Comparison of ENCODE assay signal across 9 mouse cellular contexts in genomic region chr12:27341130-27341870, GRCm38 (mm10). TPM values are rescaled to one million over a fixed set of nuclear protein-coding genes. Genes with fewer than 3 reads are reported as not detected.
DNase-seq lines count a peak whose midpoint lies in the region; ATAC-seq and TF ChIP-seq lines count a peak whose summit lies in the region.
"Had no signal": no experiment of that assay in that cellular context is flagged by ENCODE, and none has a peak within 500 bp of the region (broad histone marks: within the 10 kb centered on the region; RNA-seq: fewer than 3 reads in every experiment).

No protein-coding gene starts in this region.

- TF ChIP-seq CTCF in lung, adult 2 months (IDR thresholded peaks at IDR 0.05; ENCODE audit: insufficient read depth, low read length): no peak
- TF ChIP-seq CTCF in left cerebral cortex, adult 2 months (IDR thresholded peaks at IDR 0.05): no peak
- TF ChIP-seq CTCF in small intestine, adult 2 months (IDR thresholded peaks at IDR 0.05; ENCODE audit: extremely low read depth, insufficient read length, insufficient replicate concordance, low read depth, low read length): no peak

- no peak for TF ChIP-seq POLR2A in lung, adult 2 months (IDR thresholded peaks at IDR 0.05; ENCODE audit: borderline replicate concordance, extremely low read depth, low read depth, low read length)
- no peak for TF ChIP-seq POLR2A in small intestine, adult 2 months (IDR thresholded peaks at IDR 0.05; ENCODE audit: low read depth, low read length)

- H3K27me3 ChIP-seq in forebrain, embryonic 10.5 days (ENCODE audit: poor library complexity, severe bottlenecking): no peaks in the 10 kb centered on the region
- no peaks in the 10 kb centered on the region for H3K27me3 ChIP-seq in hindbrain, embryonic 12.5 days
- H3K27me3 ChIP-seq in small intestine, adult 2 months (ENCODE audit: control insufficient read depth, insufficient read depth, low read length): peaks cover 35% of the 10 kb centered on the region

- no peaks in the 10 kb centered on the region for H3K9me3 ChIP-seq in forebrain, embryonic 10.5 days
- no peaks in the 10 kb centered on the region for H3K9me3 ChIP-seq in hindbrain, embryonic 12.5 days (replicated peaks)

- peak overlapping the region; percentile 99 for H3K27ac ChIP-seq in forebrain, embryonic 10.5 days
- H3K27ac ChIP-seq in hindbrain, embryonic 12.5 days: peak overlapping the region; percentile 100
- peak overlapping the region; percentile 90 for H3K27ac ChIP-seq in left cerebral cortex, adult 2 months
- H3K27ac ChIP-seq in small intestine, adult 2 months (ENCODE audit: insufficient read depth, low read depth, low read length): no peak overlapping the region

- 1% methylated on average over 78 of the region's 80 CpGs for WGBS in lung, adult 2 months
- WGBS in forebrain, embryonic 10.5 days: under 1% methylated on average over 80 of the region's 80 CpGs
- under 1% methylated on average over 80 of the region's 80 CpGs for WGBS in hindbrain, embryonic 12.5 days
- WGBS in small intestine, adult 2 months: 2% methylated on average over 80 of the region's 80 CpGs

- peaks cover 37% of the 10 kb centered on the region for H3K36me3 ChIP-seq in forebrain, embryonic 10.5 days (replicated peaks)
- peaks cover 2% of the 10 kb centered on the region; the same call in 1 of the 2 replicates for H3K36me3 ChIP-seq in hindbrain, embryonic 12.5 days
- no peaks in the 10 kb centered on the region for H3K36me3 ChIP-seq in small intestine, adult 2 months (ENCODE audit: control insufficient read depth, insufficient read depth, low read length)

- peaks cover 3% of the 10 kb centered on the region for H3K4me1 ChIP-seq in lung, adult 2 months (ENCODE audit: control insufficient read depth, insufficient read depth, low read length)
- peaks cover 31% of the 10 kb centered on the region for H3K4me1 ChIP-seq in forebrain, embryonic 10.5 days
- H3K4me1 ChIP-seq in hindbrain, embryonic 12.5 days: peaks cover 12% of the 10 kb centered on the region
- H3K4me1 ChIP-seq in small intestine, adult 2 months (ENCODE audit: control insufficient read depth, insufficient read depth, insufficient read length, low read length): peaks cover 7% of the 10 kb centered on the region

- peak overlapping the region; percentile 73 for H3K4me2 ChIP-seq in hindbrain, embryonic 12.5 days (replicated peaks)

- ATAC-seq in hindbrain, embryonic 12.5 days (ENCODE audit: low FRiP score): no peak
- no peak; the same call in 1 of the 2 replicates for ATAC-seq in granulocyte monocyte progenitor cell, adult 5-6 weeks (replicated peaks; ENCODE audit: poor library complexity, severe bottlenecking)

- intact Hi-C loops in left cerebral cortex, adult 2 months (cut with DNase I): loop anchor here (2.0 to 5.0 kb wide), 8 partner anchors 182 to 1076 kb away; no protein-coding TSS in a partner anchor

- peak; percentile 13 for DNase-seq in lung, adult 2 months
- no peak for DNase-seq in lung, adult 18-20 months
- peak; percentile 66 for DNase-seq in forebrain, embryonic 10.5 days (ENCODE audit: extremely low spot score, low spot score)
- peak; percentile 69 to 74 for DNase-seq in left cerebral cortex, adult 2 months (ENCODE audit: extremely low spot score in 1 of 2, low spot score in 2 of 2)
- DNase-seq in mesoderm, embryonic 11.5 days (ENCODE audit: low read depth, low spot score): peak; percentile 63

- peak overlapping the region; percentile 100 for H3K9ac ChIP-seq in hindbrain, embryonic 12.5 days

- H3K4me3 ChIP-seq in lung, adult 2 months (replicated peaks; ENCODE audit: extremely low read depth, low read depth, low read length): peak overlapping the region; percentile 89
- H3K4me3 ChIP-seq in forebrain, embryonic 10.5 days: peak overlapping the region; percentile 89
- peak overlapping the region; percentile 77 for H3K4me3 ChIP-seq in hindbrain, embryonic 12.5 days
- peak overlapping the region; percentile 51 for H3K4me3 ChIP-seq in left cerebral cortex, adult 2 months
- peak overlapping the region; percentile 43 for H3K4me3 ChIP-seq in small intestine, adult 2 months (ENCODE audit: low read depth, low read length)
- H3K4me3 ChIP-seq: megakaryocyte, embryonic 14.5 days had no signal

RNA-seq across cellular contexts. Expression of gene Sox11, which starts 1.1 kb away (rescaled TPM):
- polyA plus RNA-seq in lung, adult 2 months (2012; rRNA removed): 5.4 and 5.9 TPM in 2 replicates
- 256 and 262 TPM in 2 replicates for polyA plus RNA-seq in forebrain, embryonic 10.5 days (2016; fragmentation: Nextera tagmentation; extraction: Ambion mirVana)
- polyA plus RNA-seq in hindbrain, embryonic 12.5 days (2016; fragmentation: Nextera tagmentation; extraction: Ambion mirVana): 578 and 604 TPM in 2 replicates
- 10 to 100 TPM; 14.4 to 19.6 TPM for total RNA-seq in left cerebral cortex, adult 2 months (2021)
- polyA plus RNA-seq in small intestine, adult 2 months (2012; rRNA removed): 0.10 and 0.13 TPM in 2 replicates
- total RNA-seq in granulocyte monocyte progenitor cell, adult 5-6 weeks (2014; fragmentation: Nextera tagmentation): not detected in 2 replicates
- total RNA-seq in granulocyte monocyte progenitor cell, adult 5-6 weeks (2017): not detected in 2 replicates

Comparison
In these comparisons a context has a peak if more than half of its experiments do, and no peak if none do; other contexts are left out.
1. DNase-seq: peak in lung, adult 2 months (single experiment), forebrain, embryonic 10.5 days (single experiment), left cerebral cortex, adult 2 months (2 of 2) and mesoderm, embryonic 11.5 days (single experiment); none in lung, adult 18-20 months (0 of 2).
2. RNA of gene Sox11, which starts 1.1 kb away (polyA plus RNA-seq): 578 to 604 TPM in hindbrain, embryonic 12.5 days and 256 to 262 TPM in forebrain, embryonic 10.5 days; 5.4 to 5.9 TPM in lung, adult 2 months and 0.10 to 0.13 TPM in small intestine, adult 2 months; every median in the first group is over 10 times any median in the second.
3. Peak in every context shown above with its lines, with median percentiles within 50 percentile points of each other: H3K4me3 ChIP-seq.